Mouse (Mus musculus) embryonic fibroblast, embryonic 13.5 days (primary cell): ENCODE measurements around the gene Fam131c.

Source experiments
- CTCF ChIP-seq: IDR thresholded peaks from 2 replicates; pipeline ENCODE4 v1.5.1; 2011; ENCODE audit warnings: mild to moderate bottlenecking, control low read depth, low read length, moderate library complexity, borderline replicate concordance; ENCODE audit not compliant: insufficient read depth
- POLR2A ChIP-seq: IDR thresholded peaks from 2 replicates; pipeline ENCODE4 v1.6.1; 2011; ENCODE audit warnings: low read depth, mild to moderate bottlenecking, control low read depth, low read length, moderate library complexity

DNA sequence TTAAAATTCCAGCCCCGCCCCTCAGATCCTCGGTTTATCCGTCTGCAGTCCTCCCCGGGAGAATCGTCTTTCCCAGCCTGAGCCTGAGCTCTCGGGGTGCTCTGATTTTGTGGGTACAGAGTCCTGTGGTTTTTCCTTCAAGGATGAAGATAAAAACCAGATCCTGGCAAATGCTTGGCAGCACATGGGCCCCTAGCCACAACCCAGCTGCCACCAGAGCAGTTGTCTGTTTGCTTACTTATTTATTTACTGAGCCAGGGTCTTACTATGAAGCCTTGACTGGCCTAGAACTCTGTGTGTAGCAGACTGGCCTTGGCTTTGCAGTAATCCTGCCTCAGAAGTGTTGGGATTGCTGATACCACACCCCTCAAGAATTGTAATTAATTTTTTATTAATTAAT lies 8.8 kb upstream of the Fam131c start:
- TF ChIP-seq CTCF (no peak), POLR2A (no peak)
